Mouse (Mus musculus) MEL (cell line): Measurements from ENCODE around the gene Arhgap35. TPM values are rescaled to one million over a fixed set of nuclear protein-coding genes. Genes with fewer than 3 reads are reported as not detected.

Source experiments
- DNase-seq: peaks from one replicate; pipeline ENCODE4 v3.0.0; 2011; ENCODE audit warnings: low read depth, low spot score
- H3K27ac ChIP-seq: 2 replicates; pipeline ENCODE4 v1.5.1; 2012; ENCODE audit warnings: low read depth, mild to moderate bottlenecking, control low read depth, low read length, moderate library complexity; ENCODE audit not compliant: control insufficient read depth
- H3K27me3 ChIP-seq, 2 experiments: fragments of 150-350 bp in 1 of 2; sonication (generic) in 1 of 2; 2 replicates each; pipeline ENCODE4 v1.6.1; 2012; ENCODE audit warnings: low read length in 2 of 2, mild to moderate bottlenecking in 2 of 2, improper control_type of control experiment in 1 of 2, moderate library complexity in 1 of 2; ENCODE audit not compliant: insufficient read depth in 2 of 2, control insufficient read depth in 1 of 2
- H3K36me3 ChIP-seq, 2 experiments: 2 replicates each; pipeline ENCODE4 v1.6.1; 2012 to 2014; ENCODE audit warnings: low read length in 2 of 2, improper control_type of control experiment in 1 of 2, inconsistent platforms in 1 of 2, mild to moderate bottlenecking in 1 of 2; ENCODE audit not compliant: insufficient read depth in 2 of 2, control insufficient read depth in 1 of 2
- H3K4me1 ChIP-seq, 2 experiments: fragments of 150-350 bp in 1 of 2; sonication (generic) in 1 of 2; 2 replicates each; pipeline ENCODE4 v1.6.1; 2012; ENCODE audit warnings: low read length in 2 of 2, improper control_type of control experiment in 1 of 2, mild to moderate bottlenecking in 1 of 2; ENCODE audit not compliant: insufficient read depth in 2 of 2, control insufficient read depth in 1 of 2
- H3K4me3 ChIP-seq, 2 experiments: fragments of 150-350 bp in 1 of 2; sonication (generic) in 1 of 2; 2 replicates each; pipeline ENCODE4 v1.5.1; 2012; ENCODE audit warnings: low read depth in 2 of 2, low read length in 2 of 2, mild to moderate bottlenecking in 2 of 2, moderate library complexity in 2 of 2, control low read depth in 1 of 2, improper control_type of control experiment in 1 of 2; ENCODE audit not compliant: control insufficient read depth in 1 of 2, insufficient read depth in 1 of 2
- H3K79me2 ChIP-seq: 2 replicates; pipeline ENCODE4 v1.6.1; 2012; ENCODE audit warnings: mild to moderate bottlenecking, low read length, moderate library complexity; ENCODE audit not compliant: control insufficient read depth, poor library complexity, insufficient read depth
- H3K9ac ChIP-seq: 2 replicates; pipeline ENCODE4 v1.6.1; 2012; ENCODE audit warnings: low read depth, mild to moderate bottlenecking, control low read depth, low read length, moderate library complexity; ENCODE audit not compliant: control insufficient read depth, poor library complexity, severe bottlenecking
- H3K9me3 ChIP-seq: fragments of 150-350 bp; sonication (generic); replicated peaks from 2 replicates; pipeline ENCODE4 v1.6.1; 2012; ENCODE audit warnings: mild to moderate bottlenecking, low read length, improper control_type of control experiment, moderate library complexity; ENCODE audit not compliant: insufficient read depth
- CHD1 ChIP-seq: IDR thresholded peaks from 2 replicates; pipeline ENCODE4 v1.6.1; 2012; ENCODE audit warnings: low read depth, mild to moderate bottlenecking, inconsistent platforms, low read length, improper control_type of control experiment
- CTCF ChIP-seq, 3 experiments: IDR thresholded peaks in 2 of 3; conservative IDR thresholded peaks in 1 of 3; 2 replicates each; pipeline ENCODE4 v1.5.1; 2011 to 2012; ENCODE audit warnings: low read length in 3 of 3, low read depth in 2 of 3, mild to moderate bottlenecking in 2 of 3, improper control_type of control experiment in 1 of 3, inconsistent platforms in 1 of 3, mixed read lengths in 1 of 3, moderate library complexity in 1 of 3; ENCODE audit not compliant: control insufficient read depth in 1 of 3, insufficient read depth in 1 of 3, poor library complexity in 1 of 3, severe bottlenecking in 1 of 3
- E2F4 ChIP-seq: IDR thresholded peaks from 2 replicates; pipeline ENCODE4 v1.6.1; 2011; ENCODE audit warnings: low read depth, low read length, improper control_type of control experiment, borderline replicate concordance
- ELF1 ChIP-seq: IDR thresholded peaks from 2 replicates; pipeline ENCODE4 v1.6.1; 2014; ENCODE audit warnings: low read depth, mild to moderate bottlenecking, inconsistent platforms, low read length, improper control_type of control experiment, moderate library complexity
- EP300 ChIP-seq, 2 experiments: IDR thresholded peaks; 2 replicates each; pipeline ENCODE4 v1.6.1; 2011; ENCODE audit warnings: improper control_type of control experiment in 2 of 2, low read length in 2 of 2, low read depth in 1 of 2, mild to moderate bottlenecking in 1 of 2
- HCFC1 ChIP-seq: IDR thresholded peaks from 2 replicates; pipeline ENCODE4 v1.6.1; 2012; ENCODE audit warnings: low read depth, mild to moderate bottlenecking, inconsistent platforms, low read length, improper control_type of control experiment, moderate library complexity
- JUND ChIP-seq: IDR thresholded peaks from 2 replicates; pipeline ENCODE4 v1.6.1; 2011; ENCODE audit warnings: low read depth, mild to moderate bottlenecking, improper control_type of control experiment, low read length
- MAZ ChIP-seq: IDR thresholded peaks from 2 replicates; pipeline ENCODE4 v1.6.1; 2012; ENCODE audit warnings: low read depth, mild to moderate bottlenecking, inconsistent platforms, low read length, improper control_type of control experiment
- MEF2A ChIP-seq: IDR thresholded peaks from 2 replicates; pipeline ENCODE4 v1.6.1; 2014; ENCODE audit warnings: low read depth, mild to moderate bottlenecking, inconsistent platforms, low read length, improper control_type of control experiment; ENCODE audit not compliant: poor library complexity, insufficient replicate concordance, severe bottlenecking; ENCODE audit errors: extremely low read depth
- MXI1 ChIP-seq: IDR thresholded peaks from 2 replicates; pipeline ENCODE4 v1.6.1; 2011; ENCODE audit warnings: mild to moderate bottlenecking, low read depth, low read length, improper control_type of control experiment
- MYB ChIP-seq: IDR thresholded peaks from 2 replicates; pipeline ENCODE4 v1.6.1; 2011; ENCODE audit warnings: mild to moderate bottlenecking, low read depth, low read length, improper control_type of control experiment
- MYC ChIP-seq: IDR thresholded peaks from 2 replicates; pipeline ENCODE4 v1.6.1; 2011; ENCODE audit warnings: low read depth, mild to moderate bottlenecking, low read length, improper control_type of control experiment, moderate library complexity
- NELFE ChIP-seq: IDR thresholded peaks from 2 replicates; pipeline ENCODE4 v1.6.1; 2011; ENCODE audit warnings: low read depth, low read length, improper control_type of control experiment
- NRF1 ChIP-seq: IDR thresholded peaks from 2 replicates; pipeline ENCODE4 v1.6.1; 2014; ENCODE audit warnings: low read depth, mild to moderate bottlenecking, inconsistent platforms, low read length, improper control_type of control experiment, moderate library complexity; ENCODE audit not compliant: poor library complexity, insufficient read depth, severe bottlenecking
- POLR2A ChIP-seq, 2 experiments: IDR thresholded peaks; 2 replicates each; pipeline ENCODE4 v1.6.1; 2011 to 2012; ENCODE audit warnings: low read length in 2 of 2, mild to moderate bottlenecking in 2 of 2, control low read depth in 1 of 2, improper control_type of control experiment in 1 of 2, low read depth in 1 of 2, moderate library complexity in 1 of 2; ENCODE audit not compliant: control insufficient read depth in 1 of 2, insufficient read depth in 1 of 2, poor library complexity in 1 of 2
- POLR2AphosphoS5 ChIP-seq: IDR thresholded peaks from 2 replicates; pipeline ENCODE4 v1.6.1; 2012; ENCODE audit warnings: low read depth, borderline replicate concordance, mild to moderate bottlenecking, inconsistent platforms, low read length, moderate library complexity, mixed read lengths
- RAD21 ChIP-seq: IDR thresholded peaks from 2 replicates; pipeline ENCODE4 v1.6.1; 2011; ENCODE audit warnings: mild to moderate bottlenecking, low read depth, low read length, improper control_type of control experiment
- RCOR1 ChIP-seq: IDR thresholded peaks from 2 replicates; pipeline ENCODE4 v1.6.1; 2012; ENCODE audit warnings: low read depth, mild to moderate bottlenecking, inconsistent platforms, low read length, improper control_type of control experiment
- SIN3A ChIP-seq: IDR thresholded peaks from 2 replicates; pipeline ENCODE4 v1.6.1; 2012; ENCODE audit warnings: low read length, improper control_type of control experiment, inconsistent platforms
- SMC3 ChIP-seq: IDR thresholded peaks from 2 replicates; pipeline ENCODE4 v1.6.1; 2011; ENCODE audit warnings: low read depth, low read length, improper control_type of control experiment
- TAL1 ChIP-seq: IDR thresholded peaks from 2 replicates; pipeline ENCODE4 v1.6.1; 2012; ENCODE audit warnings: mild to moderate bottlenecking, inconsistent platforms, low read length, moderate library complexity, mixed read lengths
- TBP ChIP-seq: IDR thresholded peaks from 2 replicates; pipeline ENCODE4 v1.8.0; 2011; ENCODE audit warnings: low read depth, low read length, improper control_type of control experiment
- TCF12 ChIP-seq: IDR thresholded peaks from 2 replicates; pipeline ENCODE4 v1.6.1; 2014; ENCODE audit warnings: low read depth, mild to moderate bottlenecking, inconsistent platforms, low read length, improper control_type of control experiment, moderate library complexity
- UBTF ChIP-seq: IDR thresholded peaks from 2 replicates; pipeline ENCODE4 v1.6.1; 2012; ENCODE audit warnings: low read depth, mild to moderate bottlenecking, inconsistent platforms, low read length, improper control_type of control experiment, moderate library complexity, borderline replicate concordance; ENCODE audit not compliant: insufficient read depth
- USF1 ChIP-seq: IDR thresholded peaks from 2 replicates; pipeline ENCODE4 v1.6.1; 2014; ENCODE audit warnings: low read depth, mild to moderate bottlenecking, inconsistent platforms, low read length, improper control_type of control experiment, moderate library complexity
- ZC3H11A ChIP-seq: IDR thresholded peaks from 2 replicates; pipeline ENCODE4 v1.6.1; 2012; ENCODE audit warnings: low read depth, mild to moderate bottlenecking, inconsistent platforms, low read length, improper control_type of control experiment
- ZKSCAN1 ChIP-seq: IDR thresholded peaks from 2 replicates; pipeline ENCODE4 v1.6.1; 2012; ENCODE audit warnings: low read depth, mild to moderate bottlenecking, inconsistent platforms, low read length, improper control_type of control experiment, moderate library complexity
- ZNF384 ChIP-seq: IDR thresholded peaks from 2 replicates; pipeline ENCODE4 v1.6.1; 2012; ENCODE audit warnings: low read depth, mild to moderate bottlenecking, inconsistent platforms, low read length, improper control_type of control experiment
- polyA plus RNA-seq, 2 experiments: library from polyadenylated mRNA; stranded (reverse) in 1 of 2; unstranded in 1 of 2; fragments of >175 nt in 1 of 2; fragments of >200 nt in 1 of 2; gene quantifications; 2 replicates each; pipeline versions ENCODE4 v1.2.1 to v1.2.4; 2012; ENCODE audit warnings: low replicate concordance in 2 of 2, low read depth in 1 of 2; ENCODE audit not compliant: insufficient read length in 2 of 2, insufficient read depth in 1 of 2, missing spikeins in 1 of 2
- total RNA-seq: library from RNA; depleted of rRNA; stranded (reverse); fragments of 300-350 nt; gene quantifications from 2 replicates; pipeline ENCODE4 v1.2.3, GENCODE M21; 2012

Gene Arhgap35
- total and polyA plus RNA-seq, 3 experiments, result 7.4 to 13.4 TPM; not detected in 1

GRCm38 (mm10) chr7:16492211-16492610 is 122.6 kb downstream of the Arhgap35 start:
- TF ChIP-seq ZKSCAN1, result no peak
- no peak for TF ChIP-seq NRF1
- TF ChIP-seq CTCF (IDR thresholded peaks at IDR 0.05 in 2 of 3, conservative IDR thresholded peaks at IDR 0.05 in 1 of 3; ENCODE audit: control insufficient read depth in 1 of 3, insufficient read depth in 1 of 3, low read depth in 2 of 3, low read length in 3 of 3, poor library complexity in 1 of 3, severe bottlenecking in 1 of 3), result no peak
- no peak for TF ChIP-seq EP300 (IDR thresholded peaks at IDR 0.05; ENCODE audit: low read depth in 1 of 2, low read length in 2 of 2)
- no peak for TF ChIP-seq MYB
- TF ChIP-seq MYC, result no peak
- no peak for TF ChIP-seq CHD1
- no peak for TF ChIP-seq POLR2AphosphoS5
- no peak for TF ChIP-seq E2F4
- TF ChIP-seq UBTF, result no peak
- TF ChIP-seq USF1, result no peak
- TF ChIP-seq ELF1, result no peak
- TF ChIP-seq ZC3H11A, result no peak
- no peak for TF ChIP-seq TBP
- TF ChIP-seq POLR2A (IDR thresholded peaks at IDR 0.05; ENCODE audit: control insufficient read depth in 1 of 2, insufficient read depth in 1 of 2, low read depth in 1 of 2, low read length in 2 of 2, poor library complexity in 1 of 2), result no peak
- TF ChIP-seq SMC3, result no peak
- TF ChIP-seq ZNF384, result no peak
- TF ChIP-seq NELFE, result no peak
- H3K36me3 ChIP-seq, result peaks cover 0 to 6% of the 10 kb centered on the region in 2 experiments; a peak in 2 of 4 replicates
- no peaks in the 10 kb centered on the region for H3K9me3 ChIP-seq
- DNase-seq, result no peak
- peaks cover 0 to 15% of the 10 kb centered on the region in 2 experiments; a peak in 2 of 4 replicates for H3K4me1 ChIP-seq
- H3K27ac ChIP-seq, result no peak overlapping the region
- no peaks in the 10 kb centered on the region for H3K79me2 ChIP-seq
- H3K4me3 ChIP-seq, result no peak overlapping the region
- H3K27me3 ChIP-seq, result no peaks in the 10 kb centered on the region
- H3K9ac ChIP-seq, result no peak overlapping the region

GRCm38 (mm10) chr7:16491759-16492158 is 123.0 kb downstream of the Arhgap35 start:
- no peak overlapping the region for H3K9ac ChIP-seq
- no peak overlapping the region for H3K27ac ChIP-seq
- no peaks in the 10 kb centered on the region for H3K27me3 ChIP-seq
- TF ChIP-seq HCFC1 (peak; percentile 49; the same call in 1 of the 2 replicates), SMC3 (peak; percentile 91), MYC (0 out of 2 replicates have a peak, but pooled peaks have one; percentile 44), NELFE (no peak), SIN3A (peak; percentile 58), TCF12 (peak; percentile 29; the same call in 1 of the 2 replicates), MXI1 (peak; percentile 30; the same call in 1 of the 2 replicates), ZC3H11A (peak; percentile 87), MEF2A (no peak), MAZ (peak; percentile 75; the same call in 1 of the 2 replicates), JUND (0 out of 2 replicates have a peak, but pooled peaks have one; percentile 54), POLR2A (IDR thresholded peaks at IDR 0.05; ENCODE audit: control insufficient read depth in 1 of 2, insufficient read depth in 1 of 2, low read depth in 1 of 2, low read length in 2 of 2, poor library complexity in 1 of 2) (no peak), RAD21 (peak; percentile 93), CTCF (IDR thresholded peaks at IDR 0.05 in 2 of 3, conservative IDR thresholded peaks at IDR 0.05 in 1 of 3; ENCODE audit: control insufficient read depth in 1 of 3, insufficient read depth in 1 of 3, low read depth in 2 of 3, low read length in 3 of 3, poor library complexity in 1 of 3, severe bottlenecking in 1 of 3) (peak; percentile 97 to 99 (median 97)), RCOR1 (0 out of 2 replicates have a peak, but pooled peaks have one; percentile 7), TAL1 (no peak)
- H3K79me2 ChIP-seq, result no peaks in the 10 kb centered on the region
- no peak overlapping the region for H3K4me3 ChIP-seq
- H3K4me1 ChIP-seq, result peaks cover 0 to 15% of the 10 kb centered on the region in 2 experiments; a peak in 2 of 4 replicates
- H3K9me3 ChIP-seq, result no peaks in the 10 kb centered on the region
- H3K36me3 ChIP-seq, result peaks cover 0 to 6% of the 10 kb centered on the region in 2 experiments; a peak in 2 of 4 replicates
- DNase-seq, result peak; percentile 79
